ENCODE assay signal across 25 mouse cellular contexts in genomic region chr11:43940501-43941202, GRCm38 (mm10). TPM values are rescaled to one million over a fixed set of nuclear protein-coding genes. Genes with fewer than 3 reads are reported as not detected.
DNase-seq lines count a peak whose midpoint lies in the region; ATAC-seq and TF ChIP-seq lines count a peak whose summit lies in the region.
"Had no signal": no experiment of that assay in that cellular context is flagged by ENCODE, and none has a peak within 500 bp of the region (broad histone marks: within the 10 kb centered on the region; RNA-seq: fewer than 3 reads in every experiment).

No protein-coding gene starts in this region.

- TF ChIP-seq POLR2A in myocyte (IDR thresholded peaks at IDR 0.05; ENCODE audit: insufficient read length, low read depth), result no peak

- no peaks in the 10 kb centered on the region for H3K9me3 ChIP-seq in forebrain, postnatal 0 days (ENCODE audit: low read length)
- H3K9me3 ChIP-seq: heart, embryonic 15.5 days; kidney, embryonic 15.5 days; limb, embryonic 10.5 days; limb, embryonic 15.5 days; liver, embryonic 13.5 days; midbrain, embryonic 12.5 days had no signal

- no peak overlapping the region for H3K4me3 ChIP-seq in C2C12 (ENCODE audit: insufficient read depth, poor library complexity, severe bottlenecking)
- no peak overlapping the region for H3K4me3 ChIP-seq in myocyte
- H3K4me3 ChIP-seq in forebrain, postnatal 0 days (ENCODE audit: low read depth, low read length), result no peak overlapping the region
- H3K4me3 ChIP-seq: erythroblast, embryonic 14.5 days; heart, embryonic 15.5 days; kidney, embryonic 15.5 days; limb, embryonic 10.5 days; limb, embryonic 15.5 days; liver, embryonic 13.5 days; midbrain, embryonic 12.5 days had no signal

- no peaks in the 10 kb centered on the region for H3K27me3 ChIP-seq in C2C12 (ENCODE audit: control insufficient read depth, insufficient read depth, insufficient read length)
- no peaks in the 10 kb centered on the region for H3K27me3 ChIP-seq in myocyte (ENCODE audit: control insufficient read depth, insufficient read depth, insufficient read length)
- no peaks in the 10 kb centered on the region for H3K27me3 ChIP-seq in forebrain, postnatal 0 days (ENCODE audit: insufficient read depth, low read length)
- H3K27me3 ChIP-seq: heart, embryonic 15.5 days; kidney, embryonic 15.5 days; limb, embryonic 15.5 days; liver, embryonic 13.5 days; midbrain, embryonic 12.5 days had no signal

- no peak overlapping the region for H3ac ChIP-seq in C2C12 (ENCODE audit: control insufficient read depth, insufficient read length, low read depth)
- no peak overlapping the region for H3ac ChIP-seq in myocyte (ENCODE audit: control insufficient read depth, insufficient read length)

- no peak overlapping the region for H3K4me2 ChIP-seq in myocyte (ENCODE audit: low read depth)
- H3K4me2 ChIP-seq in forebrain, postnatal 0 days (ENCODE audit: low read depth), result no peak overlapping the region
- H3K4me2 ChIP-seq: heart, embryonic 15.5 days; hindbrain, embryonic 14.5 days; kidney, embryonic 15.5 days; limb, embryonic 15.5 days; liver, embryonic 13.5 days; midbrain, embryonic 12.5 days had no signal

- H3K79me3 ChIP-seq in C2C12 (ENCODE audit: low read depth), result no peaks in the 10 kb centered on the region

- no peak for TF ChIP-seq CTCF in C2C12 (IDR thresholded peaks at IDR 0.05; ENCODE audit: control insufficient read depth, insufficient read depth, insufficient read length)
- TF ChIP-seq CTCF in forebrain, postnatal 0 days (IDR thresholded peaks at IDR 0.05; ENCODE audit: low read depth), result no peak

- H3K79me2 ChIP-seq in C2C12 (ENCODE audit: control insufficient read depth, insufficient read depth) (no peaks in the 10 kb centered on the region), myocyte (ENCODE audit: control insufficient read depth, insufficient read depth) (no peaks in the 10 kb centered on the region)

- no peak overlapping the region for H3K27ac ChIP-seq in forebrain, postnatal 0 days (ENCODE audit: low read depth, low read length)
- H3K27ac ChIP-seq: heart, embryonic 15.5 days; hindbrain, embryonic 14.5 days; kidney, embryonic 15.5 days; limb, embryonic 10.5 days; limb, embryonic 15.5 days; liver, embryonic 13.5 days; macrophage; midbrain, embryonic 12.5 days had no signal

- H3K36me3 ChIP-seq in C2C12 (ENCODE audit: control insufficient read depth, insufficient read depth) (no peaks in the 10 kb centered on the region), myocyte (ENCODE audit: control insufficient read depth, insufficient read depth) (no peaks in the 10 kb centered on the region)
- H3K36me3 ChIP-seq in forebrain, postnatal 0 days (ENCODE audit: insufficient read depth), result no peaks in the 10 kb centered on the region
- H3K36me3 ChIP-seq: heart, embryonic 15.5 days; kidney, embryonic 15.5 days; limb, embryonic 10.5 days; limb, embryonic 15.5 days; liver, embryonic 13.5 days; midbrain, embryonic 12.5 days had no signal

- peak; percentile 94 for ATAC-seq in granulocyte monocyte progenitor cell, adult 5-6 weeks (replicated peaks; ENCODE audit: poor library complexity, severe bottlenecking)
- ATAC-seq in forebrain, postnatal 0 days, result no peak
- ATAC-seq: forebrain, embryonic 16.5 days; intestine, postnatal 0 days had no signal

- no peak overlapping the region for H3K9ac ChIP-seq in forebrain, postnatal 0 days
- H3K9ac ChIP-seq: heart, embryonic 15.5 days; hindbrain, embryonic 14.5 days; kidney, embryonic 15.5 days; limb, embryonic 15.5 days; liver, embryonic 13.5 days; midbrain, embryonic 12.5 days had no signal

- DNase-seq in lung, postnatal 36 days, result peak; percentile 34
- DNase-seq in lung, postnatal 14 days, result no peak
- DNase-seq in kidney, adult 18-20 months, result no peak
- DNase-seq in forebrain, postnatal 0 days, result no peak
- DNase-seq: adrenal gland, adult 8-10 months; cerebellum, adult 9-10 months; heart, postnatal 36 days; kidney, postnatal 25 days; liver, embryonic 13.5 days; lung, adult 2 months; thymus, adult 2 months; thymus, postnatal 36 days had no signal

- 82% methylated on average over 6 of the region's 6 CpGs for WGBS in forebrain, postnatal 0 days

- H3K4me1 ChIP-seq in forebrain, postnatal 0 days (ENCODE audit: insufficient read depth), result no peaks in the 10 kb centered on the region
- H3K4me1 ChIP-seq: heart, embryonic 15.5 days; kidney, embryonic 15.5 days; limb, embryonic 10.5 days; limb, embryonic 15.5 days; liver, embryonic 13.5 days; midbrain, embryonic 12.5 days had no signal

TF ChIP-seq in C2C12, 6 proteins besides CTCF, POLR2A, EP300 and RAD21:
- TF ChIP-seq MAX (IDR thresholded peaks at IDR 0.05) (no peak), CEBPB (IDR thresholded peaks at IDR 0.05; ENCODE audit: low read depth) (peak; percentile 65)
TF ChIP-seq in C2C12: peak in this region for 1.

TF ChIP-seq in myocyte, 11 proteins besides CTCF, POLR2A, EP300 and RAD21:
- no peak for TF ChIP-seq REST (IDR thresholded peaks at IDR 0.05; ENCODE audit: insufficient read depth, insufficient read length)
- no peak for TF ChIP-seq MYOG (IDR thresholded peaks at IDR 0.05; ENCODE audit: control insufficient read depth in 1 of 3, insufficient read depth in 1 of 3, insufficient read length in 2 of 3, low read depth in 2 of 3)
- TF ChIP-seq CEBPB (IDR thresholded peaks at IDR 0.05; ENCODE audit: insufficient read depth, poor library complexity, severe bottlenecking), result 0 out of 2 replicates have a peak, but pooled peaks have one; percentile 25
- no peak for TF ChIP-seq SRF (IDR thresholded peaks at IDR 0.05; ENCODE audit: control insufficient read depth, insufficient read length, low read depth)

RNA-seq across cellular contexts. Expression of gene Adra1b, which starts 39.6 kb away (rescaled TPM):
- polyA plus RNA-seq in C2C12 (2012; fragmentation: generic; extraction: Trizol) (2.7 TPM), myocyte (2012; fragmentation: generic; extraction: Trizol) (1.9 TPM)
- total RNA-seq in granulocyte monocyte progenitor cell, adult 5-6 weeks (2014; fragmentation: Nextera tagmentation), result not detected in 2 replicates
- not detected in 2 replicates for total RNA-seq in granulocyte monocyte progenitor cell, adult 5-6 weeks (2017)
- 7.2 and 12.1 TPM in 2 replicates for total RNA-seq in forebrain, postnatal 0 days (2014; rRNA removed)
- 4.1 and 6.5 TPM in 2 replicates for polyA plus RNA-seq in forebrain, postnatal 0 days (2015; fragmentation: Nextera tagmentation; extraction: Ambion mirVana)
- polyA plus RNA-seq: erythroblast, embryonic 14.5 days had no signal
